Mouse (Mus musculus) MEL (cell line): Measurements from ENCODE around the gene Ddx54.

ENCODE experiments used
- CTCF ChIP-seq, 3 experiments: IDR thresholded peaks in 2 of 3; conservative IDR thresholded peaks in 1 of 3; 2 replicates each; pipeline ENCODE4 v1.5.1; 2011 to 2012; ENCODE audit warnings: low read length in 3 of 3, low read depth in 2 of 3, mild to moderate bottlenecking in 2 of 3, improper control_type of control experiment in 1 of 3, inconsistent platforms in 1 of 3, mixed read lengths in 1 of 3, moderate library complexity in 1 of 3; ENCODE audit not compliant: control insufficient read depth in 1 of 3, insufficient read depth in 1 of 3, poor library complexity in 1 of 3, severe bottlenecking in 1 of 3
- EP300 ChIP-seq, 2 experiments: IDR thresholded peaks; 2 replicates each; pipeline ENCODE4 v1.6.1; 2011; ENCODE audit warnings: improper control_type of control experiment in 2 of 2, low read length in 2 of 2, low read depth in 1 of 2, mild to moderate bottlenecking in 1 of 2
- GABPA ChIP-seq: IDR thresholded peaks from 2 replicates; pipeline ENCODE4 v1.6.1; 2012; ENCODE audit warnings: low read depth, mild to moderate bottlenecking, inconsistent platforms, low read length, improper control_type of control experiment, moderate library complexity
- GATA1 ChIP-seq: IDR thresholded peaks from 2 replicates; pipeline ENCODE4 v1.6.1; 2011; ENCODE audit warnings: low read depth, low read length, improper control_type of control experiment
- MAZ ChIP-seq: IDR thresholded peaks from 2 replicates; pipeline ENCODE4 v1.6.1; 2012; ENCODE audit warnings: low read depth, mild to moderate bottlenecking, inconsistent platforms, low read length, improper control_type of control experiment
- POLR2A ChIP-seq, 2 experiments: IDR thresholded peaks; 2 replicates each; pipeline ENCODE4 v1.6.1; 2011 to 2012; ENCODE audit warnings: low read length in 2 of 2, mild to moderate bottlenecking in 2 of 2, control low read depth in 1 of 2, improper control_type of control experiment in 1 of 2, low read depth in 1 of 2, moderate library complexity in 1 of 2; ENCODE audit not compliant: control insufficient read depth in 1 of 2, insufficient read depth in 1 of 2, poor library complexity in 1 of 2
- POLR2AphosphoS2 ChIP-seq: IDR thresholded peaks from 2 replicates; pipeline ENCODE4 v1.6.1; 2011; ENCODE audit warnings: low read length, improper control_type of control experiment
- POLR2AphosphoS5 ChIP-seq: IDR thresholded peaks from 2 replicates; pipeline ENCODE4 v1.6.1; 2012; ENCODE audit warnings: low read depth, borderline replicate concordance, mild to moderate bottlenecking, inconsistent platforms, low read length, moderate library complexity, mixed read lengths
- RCOR1 ChIP-seq: IDR thresholded peaks from 2 replicates; pipeline ENCODE4 v1.6.1; 2012; ENCODE audit warnings: low read depth, mild to moderate bottlenecking, inconsistent platforms, low read length, improper control_type of control experiment
- TAL1 ChIP-seq: IDR thresholded peaks from 2 replicates; pipeline ENCODE4 v1.6.1; 2012; ENCODE audit warnings: mild to moderate bottlenecking, inconsistent platforms, low read length, moderate library complexity, mixed read lengths
- TCF12 ChIP-seq: IDR thresholded peaks from 2 replicates; pipeline ENCODE4 v1.6.1; 2014; ENCODE audit warnings: low read depth, mild to moderate bottlenecking, inconsistent platforms, low read length, improper control_type of control experiment, moderate library complexity
- USF1 ChIP-seq: IDR thresholded peaks from 2 replicates; pipeline ENCODE4 v1.6.1; 2014; ENCODE audit warnings: low read depth, mild to moderate bottlenecking, inconsistent platforms, low read length, improper control_type of control experiment, moderate library complexity
- ZNF384 ChIP-seq: IDR thresholded peaks from 2 replicates; pipeline ENCODE4 v1.6.1; 2012; ENCODE audit warnings: low read depth, mild to moderate bottlenecking, inconsistent platforms, low read length, improper control_type of control experiment

GRCm38 (mm10) chr5:120579898-120580626 is 32.5 kb upstream of the Ddx54 start:
- TF ChIP-seq RCOR1 = no peak
- no peak for TF ChIP-seq USF1
- TF ChIP-seq GABPA = no peak
- TF ChIP-seq POLR2AphosphoS5 = no peak
- no peak for TF ChIP-seq GATA1
- TF ChIP-seq POLR2A (IDR thresholded peaks at IDR 0.05; ENCODE audit: control insufficient read depth in 1 of 2, insufficient read depth in 1 of 2, low read depth in 1 of 2, low read length in 2 of 2, poor library complexity in 1 of 2) = no peak
- TF ChIP-seq TCF12 = no peak
- TF ChIP-seq CTCF (IDR thresholded peaks at IDR 0.05 in 2 of 3, conservative IDR thresholded peaks at IDR 0.05 in 1 of 3; ENCODE audit: control insufficient read depth in 1 of 3, insufficient read depth in 1 of 3, low read depth in 2 of 3, low read length in 3 of 3, poor library complexity in 1 of 3, severe bottlenecking in 1 of 3) = no peak
- TF ChIP-seq TAL1 = no peak
- TF ChIP-seq EP300 (IDR thresholded peaks at IDR 0.05; ENCODE audit: low read depth in 1 of 2, low read length in 2 of 2) = no peak
- no peak for TF ChIP-seq ZNF384
- no peak for TF ChIP-seq POLR2AphosphoS2
- TF ChIP-seq MAZ = no peak
